Mouse (Mus musculus): ENCODE results near the gene Gtf2f1.

The Gtf2f1 gene

GRCm38 (mm10) chr17:57003994-57004393, 7.1 kb downstream of the Gtf2f1 start:
- DNase-seq (ENCODE audit: low read depth, low spot score), result no peak

DNA sequence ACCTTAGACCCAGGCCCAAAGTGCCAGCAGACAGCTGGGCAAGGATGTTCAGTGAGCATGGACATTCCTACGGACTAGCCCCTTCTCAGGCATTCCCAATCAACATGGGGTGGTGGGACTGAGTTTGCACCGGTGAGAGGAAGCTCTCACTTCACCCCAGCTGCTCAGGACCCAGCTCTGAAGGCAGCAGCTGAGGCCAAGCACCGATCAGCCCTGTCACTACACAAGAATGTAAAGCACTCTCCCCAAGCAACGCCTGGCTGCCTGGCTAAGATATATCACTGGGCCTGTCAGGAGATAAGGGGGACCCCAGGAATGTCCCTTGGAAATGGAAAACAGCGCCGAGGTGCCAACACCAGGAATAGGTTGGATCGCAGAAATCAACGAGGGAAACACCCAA, 9.9 kb downstream of the Gtf2f1 start:
- DNase-seq (ENCODE audit: low read depth, low spot score), result no peak

DNA sequence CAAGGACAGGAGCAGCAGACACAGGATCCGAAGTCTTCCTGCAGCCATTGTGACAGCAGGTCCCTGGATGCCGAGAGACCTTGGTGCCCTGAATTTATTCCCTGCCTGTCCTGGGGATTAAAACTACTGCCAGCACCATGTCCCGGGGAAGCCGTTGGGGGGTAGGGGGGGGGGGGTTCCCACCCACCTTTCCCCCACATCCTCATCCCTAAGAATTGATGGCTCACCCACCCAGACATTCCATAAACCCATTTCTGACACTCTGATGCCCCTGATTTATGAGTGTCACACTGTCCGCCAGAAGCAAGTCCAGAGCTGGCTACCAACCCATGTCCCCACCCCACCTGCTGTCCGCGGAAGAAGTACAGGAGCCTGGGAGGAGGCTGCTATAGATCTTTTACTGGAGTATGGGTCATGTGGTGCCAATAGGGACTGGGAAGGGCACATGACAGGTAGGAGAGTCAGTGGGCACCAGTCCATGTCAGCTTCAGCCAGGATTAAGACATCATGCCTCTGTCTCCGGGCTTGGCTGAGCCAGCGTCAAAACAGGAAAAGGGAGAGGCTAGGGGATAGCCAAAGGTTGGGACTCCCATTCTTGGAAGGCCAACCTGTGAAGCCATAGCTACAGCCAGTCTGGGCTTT, 11.0 kb downstream of the Gtf2f1 start, which contains the start of gene Pspn:
TSS of gene Pspn (minus strand) at position 51 of the 642 bp plus-strand sequence.
- DNase-seq (ENCODE audit: low read depth, low spot score), result no peak

- no peak for DNase-seq (ENCODE audit: low read depth, low spot score)
Observed at GRCm38 (mm10) chr17:56999414-56999813, 11.7 kb downstream of the Gtf2f1 start.

DNA sequence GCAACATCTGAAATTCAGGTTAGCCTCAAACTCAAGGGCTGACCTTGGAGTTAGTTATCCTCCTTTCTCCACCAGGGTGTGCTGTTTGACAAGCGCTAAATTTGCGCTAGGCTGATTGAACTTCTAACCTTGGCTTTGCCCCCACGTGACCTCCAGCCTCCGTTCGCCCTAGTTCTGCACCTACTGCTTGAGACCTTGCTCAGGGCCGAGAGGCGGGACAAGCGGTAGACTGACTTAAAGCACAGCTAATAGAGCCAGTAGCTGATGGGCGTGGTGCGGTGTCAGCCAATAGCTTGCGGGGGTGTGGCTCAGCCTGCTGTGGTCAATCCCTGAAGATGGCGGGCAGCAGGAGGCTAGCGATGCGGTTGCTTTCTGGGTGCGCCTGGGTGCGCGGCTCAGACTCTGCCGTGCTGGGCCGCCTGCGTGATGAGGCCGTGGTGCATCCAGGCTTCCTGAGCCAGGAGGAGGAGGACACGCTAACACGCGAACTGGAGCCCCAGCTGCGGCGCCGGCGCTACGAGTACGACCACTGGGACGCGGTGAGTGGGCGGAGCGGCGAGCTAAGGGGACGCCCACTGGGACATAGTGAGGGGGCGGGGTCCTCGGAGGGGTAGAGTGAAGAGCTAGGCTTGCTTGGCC, 13.9 kb downstream of the Gtf2f1 start, which contains the start of gene Alkbh7:
TSS of gene Alkbh7 (plus strand) at position 311 of the 639 bp plus-strand sequence.
- peak; percentile 99 for DNase-seq (ENCODE audit: low read depth, low spot score)

- DNase-seq (ENCODE audit: low read depth, low spot score), result no peak
Observed at GRCm38 (mm10) chr17:56996506-56996905, 14.6 kb downstream of the Gtf2f1 start.

- no peak for DNase-seq (ENCODE audit: low read depth, low spot score)
Observed at GRCm38 (mm10) chr17:56995046-56995445, 16.0 kb downstream of the Gtf2f1 start.

DNA sequence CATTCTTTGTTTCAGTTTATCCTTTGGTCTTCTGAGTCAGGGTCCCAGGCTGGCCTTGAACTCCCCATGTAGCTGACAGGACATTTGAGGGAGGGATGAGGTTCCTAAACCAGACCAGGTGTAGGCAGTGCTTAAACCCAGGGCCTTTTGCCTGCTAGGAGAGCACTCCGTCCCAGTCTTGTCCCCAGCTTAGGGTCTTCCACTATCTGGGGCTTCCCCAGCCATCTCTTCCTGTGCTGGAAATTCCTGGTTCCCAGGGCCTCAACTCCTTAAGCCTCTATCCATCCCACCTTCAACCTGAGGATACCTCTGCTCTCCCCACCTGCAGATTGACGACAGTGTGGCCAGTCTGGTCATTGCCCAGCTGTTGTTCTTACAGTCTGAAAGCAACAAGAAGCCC, 20.1 kb downstream of the Gtf2f1 start:
- DNase-seq (ENCODE audit: low read depth, low spot score), result peak; percentile 19

DNA sequence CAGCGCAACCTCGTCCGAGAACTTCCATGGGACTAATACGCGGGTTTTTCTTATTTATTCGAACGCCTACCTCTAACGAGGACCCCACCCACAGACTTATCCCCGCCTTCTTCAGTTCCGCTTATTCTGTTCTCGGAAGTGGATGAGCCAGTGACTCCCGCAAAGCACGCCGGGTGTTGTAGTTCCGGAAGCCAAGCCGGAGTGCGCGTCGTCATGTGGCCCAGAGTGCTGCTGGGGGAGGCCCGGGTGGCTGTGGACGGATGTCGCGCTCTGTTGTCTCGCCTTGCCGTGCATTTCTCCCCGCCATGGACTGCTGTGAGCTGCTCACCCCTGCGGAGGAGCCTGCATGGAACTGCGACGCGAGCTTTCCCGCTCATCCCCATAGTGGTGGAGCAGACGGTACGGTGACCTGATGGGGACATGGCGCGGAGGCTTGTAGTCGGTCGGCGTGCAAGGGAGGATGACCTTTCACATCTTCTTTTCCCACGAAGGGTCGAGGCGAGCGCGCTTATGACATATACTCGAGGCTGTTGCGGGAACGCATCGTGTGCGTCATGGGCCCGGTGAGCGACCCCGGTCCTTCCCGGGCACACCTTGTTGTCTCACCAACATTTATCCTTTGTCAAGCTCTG, 20.9 kb downstream of the Gtf2f1 start, which contains the start of gene Clpp:
TSS of gene Clpp (plus strand) at position 191 of the 632 bp plus-strand sequence.
- DNase-seq (ENCODE audit: low read depth, low spot score), result peak; percentile 98

- DNase-seq (ENCODE audit: low read depth, low spot score), result no peak
Observed at GRCm38 (mm10) chr17:56989467-56990114, 21.5 kb downstream of the Gtf2f1 start.

- peak; percentile 26 for DNase-seq (ENCODE audit: low read depth, low spot score)
Observed at GRCm38 (mm10) chr17:56988921-56989430, 22.1 kb downstream of the Gtf2f1 start.

DNA sequence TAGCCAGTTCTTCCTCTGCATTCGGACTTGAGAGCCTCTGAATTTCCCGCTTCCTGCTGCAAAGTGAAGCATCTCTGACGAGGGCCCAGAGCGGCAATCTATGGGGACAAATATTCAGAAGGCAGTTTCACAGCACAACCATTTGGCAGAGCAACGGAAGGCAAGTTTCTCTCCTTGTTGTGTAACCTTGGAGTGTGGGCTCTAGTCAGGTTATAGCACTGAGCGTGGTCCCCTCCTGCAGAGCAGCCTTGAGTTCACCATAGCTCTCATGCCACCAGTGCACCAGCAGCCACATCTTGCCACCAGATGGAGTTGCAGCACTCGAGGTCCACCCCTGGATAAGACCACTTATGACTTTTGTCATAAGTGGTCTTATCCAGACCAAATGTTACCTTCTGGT, 22.6 kb downstream of the Gtf2f1 start:
- no peak for DNase-seq (ENCODE audit: low read depth, low spot score)

DNA sequence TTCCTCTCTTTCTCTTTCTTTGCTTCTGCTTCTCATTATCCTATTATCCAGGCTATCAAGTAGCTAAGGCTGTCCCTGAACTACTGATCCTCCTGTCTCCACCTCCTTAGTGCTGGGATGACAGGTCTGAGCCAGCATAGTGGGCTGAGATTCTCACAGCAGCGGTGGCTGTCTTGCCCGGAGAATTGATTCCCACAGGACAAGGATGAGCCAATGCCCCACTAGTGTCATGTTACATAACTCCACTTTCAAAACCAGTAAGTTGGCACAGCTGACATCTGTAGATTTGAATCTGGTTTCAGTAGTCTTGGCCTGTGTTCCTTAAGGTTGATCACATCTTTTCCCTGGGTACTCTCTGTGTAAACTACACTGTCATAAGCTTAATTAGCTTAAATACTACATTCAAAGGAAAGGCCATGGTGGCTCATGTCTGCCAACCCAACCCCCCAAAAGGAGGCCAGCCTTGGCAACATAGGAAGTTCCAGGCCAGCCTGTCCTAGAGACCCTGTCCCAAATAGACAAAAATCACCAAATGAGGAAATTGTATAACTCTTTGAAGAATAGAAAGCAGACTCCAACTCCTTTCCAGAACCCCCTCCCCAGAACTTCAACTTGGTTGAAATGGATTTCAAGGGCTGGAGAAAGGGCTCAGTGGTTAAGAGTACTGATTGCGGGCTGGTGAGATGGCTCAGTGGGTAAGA, 24.8 kb downstream of the Gtf2f1 start:
- no peak for DNase-seq (ENCODE audit: low read depth, low spot score)

DNA sequence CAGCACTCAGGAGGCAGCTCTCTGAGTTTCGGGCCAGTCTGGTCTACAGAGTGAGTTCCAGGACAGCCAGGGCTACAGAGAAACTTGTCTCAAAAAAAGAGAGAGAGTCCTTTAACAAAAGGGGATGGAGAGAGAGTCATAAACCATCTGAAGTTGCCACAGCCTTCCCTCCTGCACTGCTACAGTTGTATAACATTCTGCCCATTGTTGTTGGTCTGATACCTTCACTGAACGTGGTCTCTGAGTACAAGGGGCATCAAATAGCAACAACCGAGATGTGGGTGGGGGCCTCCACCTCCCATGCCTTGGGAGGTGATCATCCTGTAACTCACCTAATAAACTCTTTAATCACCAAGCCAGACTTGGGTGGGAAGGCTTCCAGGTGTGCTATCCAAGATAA, 25.4 kb downstream of the Gtf2f1 start:
- DNase-seq (ENCODE audit: low read depth, low spot score), result no peak

DNA sequence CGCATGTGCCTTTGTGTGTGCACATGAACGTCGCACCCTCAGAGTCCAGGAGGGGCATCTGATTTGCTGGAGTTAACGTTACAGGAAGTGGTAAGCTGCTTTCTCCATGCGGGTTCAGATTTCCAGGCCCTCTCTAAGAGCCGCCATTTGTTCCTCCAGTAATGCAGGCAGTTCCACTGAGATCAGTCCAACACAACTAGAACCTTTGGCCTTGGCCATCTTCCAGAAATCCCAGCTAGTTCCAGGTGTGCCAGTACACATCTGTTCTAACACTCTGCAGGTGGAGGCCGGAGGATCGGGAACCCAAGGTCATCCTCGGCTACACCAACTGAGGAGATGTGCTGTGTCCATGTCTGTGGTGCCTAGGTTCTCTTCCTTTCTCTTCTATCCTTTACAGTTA, 26.2 kb downstream of the Gtf2f1 start:
- DNase-seq (ENCODE audit: low read depth, low spot score), result no peak

DNA sequence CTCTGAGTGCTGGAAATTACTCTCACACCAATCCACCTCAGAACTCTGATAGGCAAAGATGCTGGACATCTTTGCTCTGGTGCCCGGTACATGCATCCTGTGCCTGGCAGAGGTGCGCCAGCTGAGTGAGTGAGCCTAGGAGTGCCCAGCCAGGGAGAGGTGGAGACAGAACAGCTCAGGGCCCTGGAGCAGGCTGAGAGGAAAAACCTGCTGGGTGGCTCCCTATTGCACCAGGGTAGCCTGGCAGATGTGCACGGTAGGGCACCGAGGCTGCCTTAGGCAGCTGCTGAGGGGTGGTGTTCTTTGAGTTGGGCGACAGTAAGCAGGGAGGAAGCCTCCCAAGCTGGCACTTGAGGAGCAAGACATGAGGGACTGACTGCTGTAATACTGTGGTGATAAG, 29.1 kb downstream of the Gtf2f1 start, which contains the start of gene Acer1:
TSS of gene Acer1 (minus strand) at position 114 of the 400 bp plus-strand sequence.
- DNase-seq (ENCODE audit: low read depth, low spot score), result no peak

- DNase-seq (ENCODE audit: low read depth, low spot score), result no peak
Observed at GRCm38 (mm10) chr17:56981049-56981448, 30.0 kb downstream of the Gtf2f1 start.

GRCm38 (mm10) chr17:56979524-56979923, 31.6 kb downstream of the Gtf2f1 start:
- no peak for DNase-seq (ENCODE audit: low read depth, low spot score)

- no peak for DNase-seq (ENCODE audit: low read depth, low spot score)
Observed at GRCm38 (mm10) chr17:56976531-56977390, 34.3 kb downstream of the Gtf2f1 start.

- DNase-seq (ENCODE audit: low read depth, low spot score), result no peak
Observed at GRCm38 (mm10) chr17:56975391-56975790, 35.7 kb downstream of the Gtf2f1 start.

All from A20 (cell line).